Mouse (Mus musculus) naive thymus-derived CD4-positive, alpha-beta T cell, adult 2 months (primary cell): Measurements from ENCODE around the gene Rrm2.
A peak's percentile ranks its signal among the peaks of the same experiment; 100 is the strongest.

Experiments
- DNase-seq: peaks from one replicate; pipeline ENCODE4 v3.0.0-alpha.2; 2011; ENCODE audit warnings: low read depth

Gene Rrm2

GRCm38 (mm10) chr12:24750521-24750920, 42.5 kb downstream of the Rrm2 start:
- DNase-seq, result no peak

- no peak for DNase-seq
These were observed 45.6 kb downstream of the Rrm2 start for GRCm38 (mm10) chr12:24753680-24754079.

- DNase-seq, result no peak
These were observed 46.7 kb downstream of the Rrm2 start for GRCm38 (mm10) chr12:24754693-24755092.

GRCm38 (mm10) chr12:24755471-24755870, 47.4 kb downstream of the Rrm2 start:
- DNase-seq, result no peak

- no peak for DNase-seq
These were observed 49.3 kb downstream of the Rrm2 start for GRCm38 (mm10) chr12:24757387-24757786.

- no peak for DNase-seq
These were observed 50.3 kb downstream of the Rrm2 start for GRCm38 (mm10) chr12:24758374-24758773.

GRCm38 (mm10) chr12:24762253-24762652, 54.2 kb downstream of the Rrm2 start:
- DNase-seq, result peak; percentile 5
